Mouse (Mus musculus) embryonic fibroblast, embryonic 13.5 days (primary cell): ENCODE data around the gene Gm21988. TPM values are rescaled to one million over a fixed set of nuclear protein-coding genes. Genes with fewer than 3 reads are reported as not detected.
A peak's percentile ranks its signal among the peaks of the same experiment; 100 is the strongest.

ENCODE experiments used
- H3K27ac ChIP-seq: 2 replicates; pipeline ENCODE4 v1.5.1; 2012; ENCODE audit warnings: low read length, control low read depth, inconsistent platforms; ENCODE audit not compliant: insufficient read depth
- H3K4me1 ChIP-seq: 2 replicates; pipeline ENCODE4 v1.6.1; 2011; ENCODE audit warnings: low read length; ENCODE audit not compliant: control insufficient read depth, insufficient read depth
- H3K4me3 ChIP-seq: 2 replicates; pipeline ENCODE4 v1.5.1; 2011; ENCODE audit warnings: mild to moderate bottlenecking, control low read depth, low read length; ENCODE audit not compliant: insufficient read depth
- CTCF ChIP-seq: IDR thresholded peaks from 2 replicates; pipeline ENCODE4 v1.5.1; 2011; ENCODE audit warnings: mild to moderate bottlenecking, control low read depth, low read length, moderate library complexity, borderline replicate concordance; ENCODE audit not compliant: insufficient read depth
- POLR2A ChIP-seq: IDR thresholded peaks from 2 replicates; pipeline ENCODE4 v1.6.1; 2011; ENCODE audit warnings: low read depth, mild to moderate bottlenecking, control low read depth, low read length, moderate library complexity
- polyA plus RNA-seq: library from polyadenylated mRNA; stranded (reverse); fragments of >200 nt; gene quantifications from 2 replicates; pipeline ENCODE4 v1.2.4, GENCODE M21; 2011; ENCODE audit warnings: low read depth; ENCODE audit not compliant: missing spikeins, insufficient read length

Gene Gm21988
- polyA plus RNA-seq, 1 experiment: 4.5 TPM

DNA sequence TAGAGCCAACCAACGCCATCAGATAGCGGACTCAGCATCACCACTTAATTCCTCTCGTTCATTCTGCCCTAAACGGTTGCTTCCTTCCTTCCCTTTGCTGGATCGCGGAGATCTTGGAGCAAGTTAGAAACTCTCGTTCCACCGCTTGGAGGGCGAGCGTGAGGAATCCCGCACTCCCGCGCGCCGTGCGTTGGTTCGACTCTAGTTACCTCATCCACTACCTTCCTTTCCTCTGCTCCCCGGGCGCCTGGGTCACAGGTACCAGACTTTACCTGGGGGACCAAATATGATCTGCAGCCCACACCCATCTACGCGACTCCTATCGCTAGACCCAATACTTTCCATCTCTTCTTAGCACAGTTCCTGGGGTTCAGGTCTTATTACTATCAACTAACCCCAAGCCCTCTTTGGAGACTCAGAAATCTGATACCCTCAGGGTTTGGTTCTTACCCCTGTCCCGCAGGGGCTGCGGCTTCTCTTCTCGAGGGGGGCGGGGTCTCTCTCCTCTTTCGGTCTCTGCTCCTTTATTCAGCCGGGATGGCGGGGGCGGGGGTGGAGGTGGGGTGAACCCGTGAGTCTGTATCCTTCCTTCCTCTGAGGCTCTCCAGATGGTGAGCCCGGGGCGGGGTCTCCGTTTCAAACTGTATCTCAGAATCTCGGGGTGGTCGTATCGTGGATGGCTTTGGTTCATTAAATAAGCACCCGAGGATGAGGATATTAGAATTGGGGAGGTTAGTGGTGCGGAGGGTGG, 10.2 kb downstream of the Gm21988 start, which contains the start of gene Bcl6b:
TSS of gene Bcl6b (minus strand) at position 539 of the 751 bp plus-strand sequence.
- H3K27ac ChIP-seq: no peak within 1 kb of the TSS
- TF ChIP-seq POLR2A: no peak
- TF ChIP-seq CTCF: no peak
- H3K4me3 ChIP-seq: peak within 1 kb of the TSS; percentile 20
- no peaks in the 10 kb centered on the region for H3K4me1 ChIP-seq

DNA sequence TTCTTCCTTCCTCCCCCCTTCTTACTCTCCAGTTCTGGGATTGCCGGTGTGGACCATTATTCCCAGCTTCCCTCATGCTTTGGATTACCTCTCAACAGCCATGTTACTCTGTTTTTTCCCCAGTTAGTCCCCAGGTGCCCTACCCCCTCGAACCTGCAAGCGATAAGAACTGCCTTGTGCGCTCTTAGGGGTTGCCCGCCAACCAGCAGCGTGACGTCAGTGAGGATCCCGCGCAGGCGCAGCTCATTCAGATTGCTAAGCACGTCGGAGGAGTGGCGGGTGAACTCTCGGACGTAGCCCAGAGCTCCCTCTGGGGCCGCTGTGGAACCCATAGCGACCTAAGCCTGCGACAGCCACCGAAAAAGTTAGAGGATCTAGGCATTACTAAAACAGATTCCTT, 10.8 kb downstream of the Gm21988 start:
- H3K4me1 ChIP-seq: no peaks in the 10 kb centered on the region
- H3K27ac ChIP-seq: no peak overlapping the region
- H3K4me3 ChIP-seq: peak overlapping the region; percentile 20
- TF ChIP-seq CTCF: no peak
- no peak for TF ChIP-seq POLR2A

DNA sequence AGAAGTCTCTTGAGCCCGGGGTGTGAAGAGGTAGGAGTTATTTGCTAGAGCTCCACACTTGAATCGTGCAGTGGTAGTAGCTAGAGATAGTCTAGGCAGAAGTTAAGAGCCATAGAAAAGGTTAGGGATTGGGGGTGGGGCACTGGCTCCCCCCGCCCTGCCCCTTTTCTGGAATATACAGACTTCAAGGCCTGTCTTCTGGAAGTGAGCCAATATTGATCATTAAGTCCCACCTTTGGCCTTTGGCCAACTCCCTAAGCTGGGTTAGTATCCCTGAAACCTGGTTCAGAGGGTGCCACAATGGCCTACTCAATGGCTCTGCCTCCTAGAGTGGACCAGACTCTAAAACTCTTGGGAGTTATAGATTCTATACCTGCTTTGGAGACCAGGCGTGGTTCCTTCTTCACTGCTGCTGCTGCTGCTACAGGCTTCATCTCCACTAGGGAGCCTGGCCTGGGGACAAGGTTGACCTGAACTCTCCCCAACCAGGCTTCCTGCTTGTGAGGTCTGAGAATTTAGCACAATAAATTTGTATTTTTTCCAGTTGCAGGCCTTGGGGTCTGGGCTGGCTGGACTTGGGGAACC, 11.9 kb downstream of the Gm21988 start:
- Histone ChIP-seq H3K27ac (no peak overlapping the region), H3K4me1 (no peaks in the 10 kb centered on the region), H3K4me3 (no peak overlapping the region)
- TF ChIP-seq CTCF (no peak), POLR2A (no peak)

DNA sequence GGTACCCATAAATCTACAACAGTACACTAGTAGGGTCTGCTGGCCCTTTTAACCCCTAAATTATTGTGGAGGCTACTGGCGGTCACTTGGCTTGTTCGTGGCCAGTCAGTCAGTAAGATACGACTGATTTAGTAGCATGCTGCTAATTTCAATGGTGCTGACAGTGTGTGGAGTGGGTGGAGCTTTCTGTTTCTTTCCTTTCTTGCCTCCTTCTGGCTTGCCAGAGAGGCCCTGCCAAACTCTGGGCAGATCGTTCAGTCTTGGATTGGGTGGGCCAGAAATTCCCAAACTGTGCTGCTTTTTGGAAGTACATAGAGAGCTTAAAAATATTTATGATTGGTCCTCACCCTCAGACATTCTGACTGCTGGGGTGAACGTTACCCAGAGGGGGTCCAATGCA, 12.5 kb downstream of the Gm21988 start:
- H3K4me3 ChIP-seq: no peak overlapping the region
- H3K27ac ChIP-seq: no peak overlapping the region
- TF ChIP-seq CTCF (no peak), POLR2A (no peak)
- no peaks in the 10 kb centered on the region for H3K4me1 ChIP-seq

DNA sequence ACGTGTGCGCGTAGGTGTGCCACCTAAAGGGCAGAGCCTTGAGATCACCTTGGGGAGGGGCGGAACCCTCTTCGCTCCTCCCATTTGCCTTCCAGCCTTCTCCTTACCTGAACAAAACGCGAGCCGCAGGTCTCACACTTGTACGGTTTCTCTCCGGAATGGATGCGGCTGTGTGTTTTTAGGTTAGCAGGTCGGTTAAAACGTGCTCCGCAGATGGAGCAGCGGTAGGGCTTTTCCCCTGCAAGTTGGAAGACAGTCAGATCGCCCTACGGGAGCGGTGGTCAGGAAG, 13.1 kb downstream of the Gm21988 start:
- Histone ChIP-seq H3K4me1 (no peaks in the 10 kb centered on the region), H3K27ac (no peak overlapping the region), H3K4me3 (no peak overlapping the region)
- TF ChIP-seq CTCF: no peak
- TF ChIP-seq POLR2A: no peak

DNA sequence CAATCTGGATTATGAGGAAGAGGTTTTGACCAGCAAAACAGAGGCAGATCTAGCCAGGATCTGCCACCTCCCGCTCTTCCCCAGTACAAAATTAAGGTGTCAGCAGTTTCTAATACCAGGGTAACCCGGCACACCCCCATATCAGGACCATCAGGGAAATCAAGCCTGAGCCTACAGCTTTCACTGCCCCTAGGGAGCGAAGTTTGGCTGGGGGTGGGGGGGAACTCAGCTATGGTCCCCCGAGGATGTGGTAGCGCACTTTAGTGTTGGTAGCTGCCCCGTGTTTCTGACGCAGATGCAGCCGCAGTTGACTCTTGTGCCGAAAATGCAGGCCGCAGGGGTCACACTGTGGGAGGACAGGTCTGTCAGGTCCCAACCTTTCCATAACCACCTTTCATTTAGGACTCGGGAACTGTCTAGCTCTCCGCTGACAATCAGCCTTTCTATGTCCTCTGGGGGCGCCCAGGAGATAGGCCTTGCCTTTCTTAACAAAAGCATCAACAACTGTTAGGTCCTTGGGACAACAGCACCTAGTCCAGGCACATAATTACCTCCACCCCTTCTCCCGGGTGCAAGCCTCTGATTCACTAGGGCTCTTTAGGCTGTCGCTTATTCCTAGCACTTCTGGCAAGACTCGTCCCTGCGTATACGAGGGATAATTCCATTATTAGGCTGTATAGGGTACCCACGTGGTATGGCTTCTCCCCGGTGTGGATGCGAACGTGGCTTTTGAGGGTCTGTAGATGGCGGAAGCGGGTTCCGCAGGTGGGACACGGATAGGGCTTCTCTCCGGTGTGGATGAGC, 13.6 kb downstream of the Gm21988 start:
- H3K4me1 ChIP-seq: no peaks in the 10 kb centered on the region
- no peak for TF ChIP-seq POLR2A
- no peak for TF ChIP-seq CTCF
- H3K4me3 ChIP-seq: no peak overlapping the region
- no peak overlapping the region for H3K27ac ChIP-seq

DNA sequence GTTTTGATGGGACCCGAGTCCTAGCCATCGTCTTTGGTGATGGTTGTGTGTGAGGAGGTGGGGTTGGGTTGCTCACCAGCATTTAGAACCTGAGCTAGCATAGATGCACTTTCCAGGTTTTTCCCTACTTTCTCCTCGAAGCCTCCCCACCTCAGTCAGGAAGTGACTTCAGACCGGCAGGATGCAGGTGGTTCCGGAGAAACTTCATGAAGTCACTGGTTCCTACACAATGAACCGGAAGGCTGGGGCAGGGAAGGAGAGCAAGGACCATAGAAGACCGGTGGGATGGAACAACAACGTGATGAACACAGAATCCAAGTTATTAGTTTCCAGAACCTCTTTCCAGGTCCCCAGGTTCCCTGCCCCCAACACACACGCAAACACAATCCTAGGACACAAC, 15.9 kb downstream of the Gm21988 start:
- no peak for TF ChIP-seq CTCF
- TF ChIP-seq POLR2A: no peak
- H3K27ac ChIP-seq: no peak overlapping the region
- H3K4me3 ChIP-seq: no peak overlapping the region
- no peaks in the 10 kb centered on the region for H3K4me1 ChIP-seq

DNA sequence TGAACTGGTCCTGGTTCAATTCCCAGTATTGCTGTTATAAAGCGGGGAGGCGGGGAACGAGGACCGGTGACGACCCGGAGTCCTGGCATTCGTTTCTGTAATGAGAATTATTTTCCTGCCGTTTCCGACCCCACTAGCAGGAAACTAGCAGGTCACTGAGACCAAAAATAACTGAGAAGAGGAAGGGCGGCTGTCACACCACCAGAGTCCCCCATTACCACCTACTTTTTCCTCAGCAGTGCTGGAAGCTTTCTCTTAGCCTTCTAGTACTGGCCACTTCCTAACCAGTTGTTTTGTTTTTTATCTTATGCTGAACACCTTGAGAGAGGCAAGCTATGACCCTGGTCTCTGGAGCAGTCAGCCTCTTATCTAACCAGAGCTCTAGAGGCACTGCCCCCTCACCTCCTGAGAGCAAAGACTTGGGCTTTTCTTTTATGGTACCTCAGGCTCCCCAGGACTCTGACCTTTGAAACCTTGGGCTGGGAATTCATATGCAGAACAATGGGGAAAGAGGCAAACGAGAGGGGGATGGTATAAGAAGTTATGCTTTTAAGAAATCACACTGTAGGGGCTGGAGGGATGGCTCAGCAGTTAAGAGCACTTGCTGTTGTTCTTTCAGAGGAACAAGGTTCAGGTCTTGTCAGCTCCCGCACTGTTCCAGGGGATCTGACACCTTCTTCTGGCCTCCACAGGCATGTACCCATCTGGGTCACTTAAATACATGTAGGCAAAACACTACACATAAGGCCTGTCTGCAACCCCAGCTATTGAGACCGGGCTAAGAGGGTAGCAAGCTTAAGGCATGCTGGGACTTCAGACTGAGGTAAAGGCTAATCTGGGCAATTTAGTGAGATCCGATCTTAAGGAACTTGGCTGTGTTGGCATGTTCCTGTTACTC, 17.8 kb downstream of the Gm21988 start:
- no peak for TF ChIP-seq CTCF
- no peak for TF ChIP-seq POLR2A
- no peak overlapping the region for H3K27ac ChIP-seq

More for the DNA sequence above, 17.8 kb downstream of the Gm21988 start:
- no peaks in the 10 kb centered on the region for H3K4me1 ChIP-seq
- H3K4me3 ChIP-seq: peak overlapping the region; percentile 60
